Mouse (Mus musculus) thymus, adult 2 months (tissue): ENCODE measurements around the gene Sugct. TPM values are rescaled to one million over a fixed set of nuclear protein-coding genes. Genes with fewer than 3 reads are reported as not detected.

Experiments
- DNase-seq: peaks from one replicate; pipeline ENCODE4 v3.0.0; 2021
- H3K27ac ChIP-seq: fragments of 200-500 bp; 2 replicates; pipeline ENCODE4 v1.5.1; 2012; ENCODE audit warnings: low read length, control low read depth; ENCODE audit not compliant: control insufficient read depth, insufficient read depth
- H3K27me3 ChIP-seq: fragments of 200-500 bp; 2 replicates; pipeline ENCODE4 v1.6.1; 2012; ENCODE audit warnings: mild to moderate bottlenecking, low read length, moderate library complexity, mixed read lengths; ENCODE audit not compliant: control insufficient read depth, insufficient read depth
- H3K36me3 ChIP-seq: fragments of 200-500 bp; 2 replicates; pipeline ENCODE4 v1.6.1; 2012; ENCODE audit warnings: mild to moderate bottlenecking, low read length, moderate library complexity; ENCODE audit not compliant: control insufficient read depth, insufficient read depth
- H3K4me1 ChIP-seq: fragments of 200-500 bp; replicated peaks from 2 replicates; pipeline ENCODE4 v1.6.1; 2012; ENCODE audit warnings: low read length; ENCODE audit not compliant: control insufficient read depth, insufficient read depth
- H3K4me3 ChIP-seq: fragments of 200-500 bp; 2 replicates; pipeline ENCODE4 v1.5.1; 2012; ENCODE audit warnings: mild to moderate bottlenecking, low read length, control low read depth, moderate library complexity; ENCODE audit not compliant: control insufficient read depth, insufficient read depth
- CTCF ChIP-seq: fragments of 200-500 bp; IDR thresholded peaks from 2 replicates; pipeline ENCODE4 v1.5.1; 2012; ENCODE audit warnings: mild to moderate bottlenecking, control low read depth, low read length, moderate library complexity, borderline replicate concordance; ENCODE audit not compliant: control insufficient read depth, poor library complexity, insufficient read depth; ENCODE audit errors: extremely low read depth
- POLR2A ChIP-seq: fragments of 200-500 bp; IDR thresholded peaks from 2 replicates; pipeline ENCODE4 v1.6.1; 2012; ENCODE audit warnings: mild to moderate bottlenecking, low read length, control low read depth, moderate library complexity; ENCODE audit not compliant: control insufficient read depth, poor library complexity, insufficient read depth; ENCODE audit errors: extremely low read depth
- WGBS: fragments of 180-500 bp; shearing (Covaris S2); methylation state at CpG from one replicate; pipeline ENCODE4 v1.1.7; 2018; 5-methylcytosine and 5-hydroxymethylcytosine counted together
- polyA plus RNA-seq: library from polyadenylated mRNA; depleted of rRNA; stranded (reverse); fragments of >200 nt; gene quantifications from 2 replicates; pipeline ENCODE4 v1.2.3, GENCODE M21; 2012

Sugct gene
- polyA plus RNA-seq, 1 experiment = 1.00 TPM

GRCm38 (mm10) chr13:17065552-17065951 lies 629.8 kb downstream of the Sugct start:
- H3K4me1 ChIP-seq = peaks cover 3% of the 10 kb centered on the region; the same call in 1 of the 2 replicates
- no peak overlapping the region for H3K4me3 ChIP-seq
- WGBS = 88% methylated on average over 3 of the region's 3 CpGs
- no peak overlapping the region for H3K27ac ChIP-seq
- H3K27me3 ChIP-seq = no peaks in the 10 kb centered on the region
- H3K36me3 ChIP-seq = no peaks in the 10 kb centered on the region
- DNase-seq = no peak
- no peak for TF ChIP-seq POLR2A
- no peak for TF ChIP-seq CTCF

- WGBS = 97% methylated on average over 2 of the region's 2 CpGs
Observed at GRCm38 (mm10) chr13:17056650-17057049, 638.7 kb downstream of the Sugct start.

GRCm38 (mm10) chr13:17043426-17044224 lies 651.7 kb downstream of the Sugct start:
- Histone ChIP-seq H3K36me3 (no peaks in the 10 kb centered on the region), H3K4me1 (no peaks in the 10 kb centered on the region), H3K27ac (no peak overlapping the region), H3K4me3 (no peak overlapping the region), H3K27me3 (no peaks in the 10 kb centered on the region)
- 92% methylated on average over 3 of the region's 3 CpGs for WGBS
- no peak for TF ChIP-seq CTCF
- TF ChIP-seq POLR2A = no peak
- DNase-seq = no peak

More at GRCm38 (mm10) chr13:17056650-17057049, 638.7 kb downstream of the Sugct start:
- H3K4me1 ChIP-seq = no peaks in the 10 kb centered on the region
- H3K4me3 ChIP-seq = no peak overlapping the region
- no peaks in the 10 kb centered on the region for H3K27me3 ChIP-seq
- DNase-seq = no peak
- no peaks in the 10 kb centered on the region for H3K36me3 ChIP-seq
- TF ChIP-seq POLR2A (no peak), CTCF (no peak)
- H3K27ac ChIP-seq = no peak overlapping the region

GRCm38 (mm10) chr13:17042332-17042731 lies 653.0 kb downstream of the Sugct start:
- Histone ChIP-seq H3K27me3 (no peaks in the 10 kb centered on the region), H3K4me3 (no peak overlapping the region), H3K4me1 (no peaks in the 10 kb centered on the region), H3K36me3 (no peaks in the 10 kb centered on the region), H3K27ac (no peak overlapping the region)
- DNase-seq = no peak
- TF ChIP-seq POLR2A = no peak
- TF ChIP-seq CTCF = no peak
- 81% methylated on average over 2 of the region's 2 CpGs for WGBS

- DNase-seq = peak; percentile 6
- no peak overlapping the region for H3K27ac ChIP-seq
- 89% methylated on average over 2 of the region's 2 CpGs for WGBS
Observed at GRCm38 (mm10) chr13:17039727-17040126, 655.6 kb downstream of the Sugct start.

GRCm38 (mm10) chr13:17038341-17038740 lies 657.0 kb downstream of the Sugct start:
- TF ChIP-seq POLR2A (no peak), CTCF (no peak)
- H3K36me3 ChIP-seq = no peaks in the 10 kb centered on the region
- H3K4me1 ChIP-seq = no peaks in the 10 kb centered on the region
- no peak for DNase-seq
- 95% methylated on average over 4 of the region's 4 CpGs for WGBS
- no peaks in the 10 kb centered on the region for H3K27me3 ChIP-seq
- H3K4me3 ChIP-seq = no peak overlapping the region
- H3K27ac ChIP-seq = no peak overlapping the region

More at GRCm38 (mm10) chr13:17039727-17040126, 655.6 kb downstream of the Sugct start:
- H3K4me1 ChIP-seq = no peaks in the 10 kb centered on the region
- no peaks in the 10 kb centered on the region for H3K36me3 ChIP-seq
- H3K4me3 ChIP-seq = no peak overlapping the region
- TF ChIP-seq POLR2A = no peak
- TF ChIP-seq CTCF = no peak
- H3K27me3 ChIP-seq = no peaks in the 10 kb centered on the region
